Mouse (Mus musculus) kidney, embryonic 15.5 days (tissue): ENCODE measurements around the gene 4921536K21Rik. TPM values are rescaled to one million over a fixed set of nuclear protein-coding genes. Genes with fewer than 3 reads are reported as not detected.

Source experiments
- ATAC-seq: fragments of 200-750 bp; cut with Nextera tagmentation; replicated peaks from 2 replicates; pipeline ENCODE4 v1.8.0; 2017; ENCODE audit warnings: moderate TSS enrichment; ENCODE audit not compliant: low FRiP score
- H3K27ac ChIP-seq: fragments of 300-500 bp; sonication (generic); 2 replicates; pipeline ENCODE4 v1.5.1; 2015; ENCODE audit warnings: mild to moderate bottlenecking, inconsistent platforms
- H3K27me3 ChIP-seq: fragments of 300-500 bp; sonication (generic); 2 replicates; pipeline ENCODE4 v1.6.1; 2015; ENCODE audit warnings: inconsistent platforms
- H3K36me3 ChIP-seq: fragments of 300-500 bp; sonication (generic); 2 replicates; pipeline ENCODE4 v1.6.1; 2015; ENCODE audit warnings: inconsistent platforms
- H3K4me1 ChIP-seq: fragments of 300-500 bp; sonication (generic); 2 replicates; pipeline ENCODE4 v1.6.1; 2015; ENCODE audit warnings: inconsistent platforms
- H3K4me2 ChIP-seq: fragments of 300-500 bp; sonication (generic); 2 replicates; pipeline ENCODE4 v1.6.1; 2015; ENCODE audit warnings: moderate library complexity, mild to moderate bottlenecking, inconsistent platforms
- H3K4me3 ChIP-seq: fragments of 300-500 bp; sonication (generic); replicated peaks from 2 replicates; pipeline ENCODE4 v1.5.1; 2015; ENCODE audit warnings: mild to moderate bottlenecking, inconsistent platforms
- H3K9ac ChIP-seq: fragments of 300-500 bp; sonication (generic); 2 replicates; pipeline ENCODE4 v1.6.1; 2015; ENCODE audit warnings: mild to moderate bottlenecking, inconsistent platforms
- H3K9me3 ChIP-seq: fragments of 300-500 bp; sonication (generic); replicated peaks from 2 replicates; pipeline ENCODE4 v1.6.1; 2016; ENCODE audit warnings: inconsistent platforms
- whole genome bisulfite sequencing: fragments of 180-500 bp; shearing (Covaris S2); methylation state at CpG from one replicate; pipeline ENCODE4 v1.1.7; 2015; ENCODE audit warnings: mixed read lengths; 5-methylcytosine and 5-hydroxymethylcytosine counted together
- polyA plus RNA-seq: library from polyadenylated mRNA; unstranded; fragments of >200 nt; fragmentation: Nextera tagmentation; extraction: Ambion mirVana; gene quantifications from 2 replicates; pipeline ENCODE4 v1.2.1, GENCODE M21; 2015

Gene 4921536K21Rik
- polyA plus RNA-seq, 1 experiment from 2014 or later, result 0.49 TPM

DNA sequence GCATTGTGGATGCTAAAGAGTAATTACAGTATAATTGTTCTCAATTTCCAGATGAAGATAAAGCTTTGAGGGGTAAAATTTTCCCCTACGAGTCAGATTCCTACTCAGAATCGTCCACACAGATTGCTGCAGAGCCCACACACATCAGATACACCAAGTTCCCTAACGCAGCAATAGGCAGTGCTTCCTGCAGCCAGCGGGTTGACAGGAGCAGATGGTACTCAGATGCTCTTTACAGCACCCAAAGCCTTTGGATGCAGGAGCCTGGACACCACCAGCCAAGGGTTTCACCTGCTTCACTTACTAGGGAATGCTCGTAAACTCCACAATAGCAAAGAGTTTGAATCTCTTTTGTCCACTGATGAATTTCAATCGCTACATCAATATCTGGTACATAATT, 18.5 kb downstream of the 4921536K21Rik start:
- H3K9ac ChIP-seq, result no peak overlapping the region

GRCm38 (mm10) chr11:3864343-3864742, 30.6 kb downstream of the 4921536K21Rik start:
- 0 out of 2 replicates have a peak, but pooled peaks have one; percentile 15 for ATAC-seq
- no peak overlapping the region for H3K27ac ChIP-seq
- H3K4me2 ChIP-seq, result peak overlapping the region; percentile 92
- H3K27me3 ChIP-seq, result peaks cover 28% of the 10 kb centered on the region
- peaks cover 21% of the 10 kb centered on the region for H3K4me1 ChIP-seq
- 0 out of 2 replicates have a peak overlapping the region, but pooled peaks have one; percentile 26 for H3K9ac ChIP-seq
- no peaks in the 10 kb centered on the region for H3K9me3 ChIP-seq
- WGBS, result 32% methylated on average over 6 of the region's 6 CpGs
- no peaks in the 10 kb centered on the region for H3K36me3 ChIP-seq
- peak overlapping the region; percentile 55 for H3K4me3 ChIP-seq

More for the DNA sequence above, 18.5 kb downstream of the 4921536K21Rik start:
- Histone ChIP-seq H3K36me3 (no peaks in the 10 kb centered on the region), H3K27me3 (no peaks in the 10 kb centered on the region), H3K27ac (no peak overlapping the region), H3K4me1 (no peaks in the 10 kb centered on the region), H3K9me3 (no peaks in the 10 kb centered on the region), H3K4me2 (no peak overlapping the region), H3K4me3 (no peak overlapping the region)
- ATAC-seq, result no peak
- 81% methylated on average over 6 of the region's 6 CpGs for WGBS

- Histone ChIP-seq H3K4me2 (peak within 1 kb of the TSS; percentile 92), H3K36me3 (no peaks in the 10 kb centered on the region)
- 4% methylated on average over 56 of the region's 58 CpGs for WGBS
Measured at GRCm38 (mm10) chr11:3863454-3864112, 31.3 kb downstream of the 4921536K21Rik start, which contains the start of gene Osbp2. TSS of gene Osbp2 (minus strand) at chr11:3863903.

GRCm38 (mm10) chr11:3862661-3863453, 32.0 kb downstream of the 4921536K21Rik start:
- ATAC-seq, result no peak; the same call in 1 of the 2 replicates
- peak overlapping the region; percentile 92 for H3K4me2 ChIP-seq
- peaks cover 28% of the 10 kb centered on the region for H3K27me3 ChIP-seq
- no peak overlapping the region for H3K27ac ChIP-seq
- 71% methylated on average over 19 of the region's 19 CpGs for WGBS
- H3K9ac ChIP-seq, result peak overlapping the region; percentile 46; the same call in 1 of the 2 replicates
- H3K36me3 ChIP-seq, result no peaks in the 10 kb centered on the region
- H3K4me1 ChIP-seq, result peaks cover 21% of the 10 kb centered on the region
- peak overlapping the region; percentile 55 for H3K4me3 ChIP-seq
- no peaks in the 10 kb centered on the region for H3K9me3 ChIP-seq

More at GRCm38 (mm10) chr11:3863454-3864112, 31.3 kb downstream of the 4921536K21Rik start, which contains the start of gene Osbp2:
- Histone ChIP-seq H3K27me3 (peaks cover 28% of the 10 kb centered on the region), H3K4me3 (peak within 1 kb of the TSS; percentile 55), H3K9me3 (no peaks in the 10 kb centered on the region), H3K4me1 (peaks cover 21% of the 10 kb centered on the region), H3K9ac (peak within 1 kb of the TSS; percentile 46), H3K27ac (0 out of 2 replicates have a peak within 1 kb of the TSS, but pooled peaks have one; percentile 18)
- peak; percentile 93 for ATAC-seq

DNA sequence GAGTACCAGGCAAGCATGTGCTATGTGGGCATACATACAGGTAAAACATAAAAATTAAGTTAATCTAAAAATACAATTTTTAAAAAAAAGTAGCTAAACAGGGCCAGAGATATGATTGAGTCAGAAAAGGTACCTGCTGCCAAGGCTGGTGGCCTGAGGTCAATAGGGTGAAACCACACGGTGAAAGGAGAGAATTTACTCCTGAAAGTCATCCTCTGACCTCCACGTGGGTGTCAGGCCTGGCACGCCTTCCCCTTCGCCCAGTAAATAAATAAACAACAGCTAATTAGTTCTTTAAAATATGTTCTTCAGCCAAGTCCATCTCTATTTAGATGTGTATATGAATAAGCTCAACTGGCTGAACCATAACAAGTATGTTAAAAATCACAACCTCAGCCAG, 34.5 kb downstream of the 4921536K21Rik start:
- peaks cover 22% of the 10 kb centered on the region for H3K27me3 ChIP-seq
- no peaks in the 10 kb centered on the region for H3K9me3 ChIP-seq
- H3K4me3 ChIP-seq, result no peak overlapping the region
- H3K27ac ChIP-seq, result no peak overlapping the region
- H3K36me3 ChIP-seq, result no peaks in the 10 kb centered on the region
- ATAC-seq, result no peak
- peaks cover 21% of the 10 kb centered on the region for H3K4me1 ChIP-seq
- H3K9ac ChIP-seq, result no peak overlapping the region
- 68% methylated on average over 4 of the region's 4 CpGs for WGBS
- H3K4me2 ChIP-seq, result no peak overlapping the region

DNA sequence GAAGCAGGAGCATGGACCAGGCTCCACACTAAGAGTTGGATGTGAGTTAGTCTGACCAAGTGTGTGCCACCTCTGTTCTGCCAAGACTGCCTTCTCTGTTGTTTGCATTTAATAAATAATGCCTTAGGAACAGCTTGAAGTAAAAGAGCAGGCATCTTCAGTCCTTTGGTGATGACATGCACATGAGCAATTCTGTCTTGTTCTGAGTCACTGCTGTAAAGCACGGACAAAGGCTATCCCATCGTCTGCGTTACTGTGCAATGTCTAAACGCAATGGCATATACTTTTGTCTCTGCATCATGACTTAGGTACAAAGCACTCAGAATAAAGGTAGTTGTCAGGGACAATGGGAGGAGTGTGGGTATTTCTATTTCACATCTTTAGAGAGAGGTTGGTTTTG, 35.1 kb downstream of the 4921536K21Rik start:
- H3K4me2 ChIP-seq, result no peak overlapping the region
- H3K27me3 ChIP-seq, result peaks cover 19% of the 10 kb centered on the region
- H3K9me3 ChIP-seq, result no peaks in the 10 kb centered on the region
- H3K4me3 ChIP-seq, result no peak overlapping the region
- peaks cover 21% of the 10 kb centered on the region for H3K4me1 ChIP-seq
- no peak overlapping the region for H3K9ac ChIP-seq
- H3K27ac ChIP-seq, result no peak overlapping the region
- no peaks in the 10 kb centered on the region for H3K36me3 ChIP-seq
- no peak for ATAC-seq
- WGBS, result 93% methylated on average over 4 of the region's 4 CpGs

DNA sequence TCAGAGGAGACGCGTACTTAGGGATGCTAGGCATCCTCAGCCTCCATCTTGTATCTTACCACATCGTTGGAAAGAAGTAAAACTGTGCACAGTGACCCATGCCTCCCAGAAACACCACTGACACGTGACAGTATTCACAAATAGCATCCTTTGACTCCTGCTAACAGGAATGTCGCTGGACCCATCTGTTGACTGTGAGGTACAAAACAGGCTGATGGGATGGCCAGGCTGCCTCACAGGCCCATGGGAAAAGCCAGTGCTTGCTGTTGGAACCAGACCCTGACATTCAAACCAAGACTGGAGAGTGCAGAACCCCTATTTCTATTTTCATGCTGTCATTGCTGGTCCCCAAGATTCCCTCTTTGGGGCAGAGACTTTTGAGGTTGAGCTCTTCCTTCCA, 37.0 kb downstream of the 4921536K21Rik start:
- peaks cover 4% of the 10 kb centered on the region for H3K27me3 ChIP-seq
- no peak overlapping the region for H3K4me3 ChIP-seq
- H3K9ac ChIP-seq, result no peak overlapping the region
- 74% methylated on average over 5 of the region's 5 CpGs for WGBS
- no peak for ATAC-seq
- no peak overlapping the region for H3K27ac ChIP-seq
- no peaks in the 10 kb centered on the region for H3K9me3 ChIP-seq
- H3K4me1 ChIP-seq, result 0 out of 2 replicates have a peak, but pooled peaks cover 6% of the 10 kb centered on the region
- H3K4me2 ChIP-seq, result no peak overlapping the region
- H3K36me3 ChIP-seq, result no peaks in the 10 kb centered on the region

- no peaks in the 10 kb centered on the region for H3K9me3 ChIP-seq
- H3K27ac ChIP-seq, result no peak overlapping the region
- H3K4me3 ChIP-seq, result no peak overlapping the region
- H3K4me1 ChIP-seq, result peaks cover 3% of the 10 kb centered on the region; the same call in 1 of the 2 replicates
- H3K27me3 ChIP-seq, result no peaks in the 10 kb centered on the region
- no peaks in the 10 kb centered on the region for H3K36me3 ChIP-seq
- ATAC-seq, result no peak
- WGBS, result 92% methylated on average over 5 of the region's 5 CpGs
- H3K9ac ChIP-seq, result no peak overlapping the region
- no peak overlapping the region for H3K4me2 ChIP-seq
Measured at GRCm38 (mm10) chr11:3855846-3856245, 39.1 kb downstream of the 4921536K21Rik start.

DNA sequence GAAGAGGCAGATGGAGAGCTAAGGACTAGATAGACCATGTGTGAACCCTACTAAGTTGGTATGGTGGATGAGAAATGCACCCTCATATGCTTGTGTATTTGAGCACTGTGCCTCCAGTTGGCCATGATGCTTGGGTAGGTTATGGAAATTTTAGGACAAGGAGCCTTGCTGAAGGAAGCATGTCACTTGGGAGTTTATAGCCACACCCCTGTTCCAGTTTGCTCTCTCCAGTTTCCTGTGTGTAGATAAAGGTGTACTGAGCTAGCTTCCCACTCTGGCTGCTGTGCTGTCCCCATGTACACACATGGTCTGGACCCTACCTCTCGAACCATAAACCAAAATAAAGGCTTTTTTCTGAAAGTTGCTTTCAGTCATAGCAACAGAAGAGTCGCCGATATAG, 40.7 kb downstream of the 4921536K21Rik start:
- peaks cover 11% of the 10 kb centered on the region; the same call in 1 of the 2 replicates for H3K4me1 ChIP-seq
- no peak for ATAC-seq
- no peak overlapping the region for H3K9ac ChIP-seq
- no peaks in the 10 kb centered on the region for H3K36me3 ChIP-seq
- no peak overlapping the region for H3K4me3 ChIP-seq
- H3K27ac ChIP-seq, result no peak overlapping the region
- WGBS, result 89% methylated on average over 3 of the region's 3 CpGs
- H3K27me3 ChIP-seq, result no peaks in the 10 kb centered on the region
- no peaks in the 10 kb centered on the region for H3K9me3 ChIP-seq
- no peak overlapping the region for H3K4me2 ChIP-seq

DNA sequence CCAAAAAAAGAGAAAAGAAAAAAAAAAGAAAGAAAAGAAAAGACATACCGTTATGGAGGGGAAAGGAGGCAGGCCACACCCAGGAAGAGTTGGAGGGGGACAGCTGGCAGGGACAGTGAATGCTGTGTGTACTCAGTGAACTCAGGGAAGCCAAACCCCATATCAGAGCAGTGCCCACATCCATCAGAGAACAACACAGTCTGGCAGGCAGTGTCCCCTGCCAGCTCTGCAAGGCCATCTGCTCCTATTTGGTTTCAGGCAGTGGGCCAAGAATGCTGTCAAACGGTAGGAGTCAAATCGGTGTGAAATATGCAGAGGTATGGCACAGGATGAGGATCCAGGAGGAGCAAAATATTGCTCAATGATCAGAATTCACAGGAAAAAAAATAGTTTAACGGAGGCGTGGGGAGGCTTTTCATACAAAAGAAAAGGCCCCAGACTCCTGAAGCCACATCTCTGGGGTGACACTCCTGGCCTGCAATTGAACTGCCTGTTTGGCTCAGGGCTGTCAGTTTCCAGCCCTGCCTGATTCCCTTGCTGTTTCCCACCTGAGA, 41.3 kb downstream of the 4921536K21Rik start:
- ATAC-seq, result no peak
- Histone ChIP-seq H3K9ac (no peak overlapping the region), H3K4me1 (peaks cover 11% of the 10 kb centered on the region; the same call in 1 of the 2 replicates), H3K27ac (no peak overlapping the region), H3K9me3 (no peaks in the 10 kb centered on the region), H3K4me2 (no peak overlapping the region), H3K4me3 (no peak overlapping the region), H3K36me3 (no peaks in the 10 kb centered on the region), H3K27me3 (no peaks in the 10 kb centered on the region)
- WGBS, result 78% methylated on average over 5 of the region's 5 CpGs

- Histone ChIP-seq H3K4me3 (no peak overlapping the region), H3K27ac (no peak overlapping the region), H3K4me1 (peaks cover 11% of the 10 kb centered on the region; the same call in 1 of the 2 replicates), H3K9ac (no peak overlapping the region), H3K4me2 (no peak overlapping the region), H3K9me3 (no peaks in the 10 kb centered on the region), H3K27me3 (no peaks in the 10 kb centered on the region), H3K36me3 (no peaks in the 10 kb centered on the region)
- WGBS, result 95% methylated on average over 10 of the region's 10 CpGs
- ATAC-seq, result no peak
Measured at GRCm38 (mm10) chr11:3853031-3853430, 41.9 kb downstream of the 4921536K21Rik start.

DNA sequence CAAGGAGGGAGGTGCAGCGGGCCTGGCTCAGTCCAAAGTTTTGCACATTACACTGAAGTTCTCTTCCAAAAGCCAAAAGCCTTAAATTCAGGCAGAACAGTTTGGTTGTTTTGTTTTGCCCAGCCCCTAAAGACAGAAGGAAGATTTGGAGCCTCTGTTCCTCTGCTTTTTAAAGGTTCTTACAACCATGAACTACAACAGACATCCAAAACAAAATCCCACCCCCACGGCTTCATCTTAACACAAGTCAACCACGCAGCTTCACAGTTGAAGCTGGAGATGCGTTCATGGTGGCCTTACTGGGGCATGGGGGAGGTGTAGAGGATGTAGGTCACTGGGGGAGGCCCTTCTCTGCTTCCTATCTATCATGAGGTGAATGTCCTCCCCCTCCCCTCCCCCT, 43.0 kb downstream of the 4921536K21Rik start:
- Histone ChIP-seq H3K27me3 (no peaks in the 10 kb centered on the region), H3K9ac (no peak overlapping the region), H3K4me3 (no peak overlapping the region), H3K4me1 (peaks cover 11% of the 10 kb centered on the region; the same call in 1 of the 2 replicates), H3K4me2 (no peak overlapping the region), H3K27ac (no peak overlapping the region), H3K36me3 (no peaks in the 10 kb centered on the region), H3K9me3 (no peaks in the 10 kb centered on the region)
- ATAC-seq, result no peak
- WGBS, result 65% methylated on average over 4 of the region's 4 CpGs
